Mouse (Mus musculus) intestine, embryonic 16.5 days (tissue): ENCODE measurements at regions not wholly inside any gene's neighbourhood (a gene's known extent, or its start where the extent isn't known, plus 50 kb on each side); places are given as distances from the start of the nearest gene placed in this dataset.

Source experiments
- ATAC-seq: fragments of 200-750 bp; cut with Nextera tagmentation; 2 replicates; pipeline ENCODE4 v1.8.0; 2017; ENCODE audit warnings: moderate TSS enrichment, moderate library complexity
- H3K27ac ChIP-seq: fragments of 300-500 bp; sonication (generic); 2 replicates; pipeline ENCODE4 v1.5.1; 2014; ENCODE audit warnings: mild to moderate bottlenecking, low read length
- H3K27me3 ChIP-seq: fragments of 300-500 bp; sonication (generic); replicated peaks from 2 replicates; pipeline ENCODE4 v1.6.1; 2014; ENCODE audit warnings: low read length, control low read depth, mixed read lengths; ENCODE audit not compliant: control insufficient read depth, insufficient read depth
- H3K36me3 ChIP-seq: fragments of 300-500 bp; sonication (generic); 2 replicates; pipeline ENCODE4 v1.6.1; 2014; ENCODE audit warnings: low read length, control low read depth; ENCODE audit not compliant: control insufficient read depth, insufficient read depth
- H3K4me1 ChIP-seq: fragments of 300-500 bp; sonication (generic); 2 replicates; pipeline ENCODE4 v1.6.1; 2014; ENCODE audit warnings: low read length, control low read depth, mixed read lengths; ENCODE audit not compliant: control insufficient read depth, insufficient read depth
- H3K4me2 ChIP-seq: fragments of 300-500 bp; sonication (generic); 2 replicates; pipeline ENCODE4 v1.6.1; 2014; ENCODE audit warnings: low read depth, low read length, control low read depth
- H3K4me3 ChIP-seq: fragments of 300-500 bp; sonication (generic); 2 replicates; pipeline ENCODE4 v1.5.1; 2014; ENCODE audit warnings: mild to moderate bottlenecking, low read length
- H3K9ac ChIP-seq: fragments of 300-500 bp; sonication (generic); 2 replicates; pipeline ENCODE4 v1.6.1; 2014; ENCODE audit warnings: low read depth, low read length
- H3K9me3 ChIP-seq: fragments of 300-500 bp; sonication (generic); 2 replicates; pipeline ENCODE4 v1.6.1; 2016; ENCODE audit warnings: low read length, control low read depth; ENCODE audit not compliant: control insufficient read depth
- WGBS: fragments of 180-500 bp; shearing (Covaris S2); extraction: QIAGEN DNeasy Blood & Tissue Kit; methylation state at CpG from one replicate; pipeline ENCODE4 v1.1.7; 2014; 5-methylcytosine and 5-hydroxymethylcytosine counted together

DNA sequence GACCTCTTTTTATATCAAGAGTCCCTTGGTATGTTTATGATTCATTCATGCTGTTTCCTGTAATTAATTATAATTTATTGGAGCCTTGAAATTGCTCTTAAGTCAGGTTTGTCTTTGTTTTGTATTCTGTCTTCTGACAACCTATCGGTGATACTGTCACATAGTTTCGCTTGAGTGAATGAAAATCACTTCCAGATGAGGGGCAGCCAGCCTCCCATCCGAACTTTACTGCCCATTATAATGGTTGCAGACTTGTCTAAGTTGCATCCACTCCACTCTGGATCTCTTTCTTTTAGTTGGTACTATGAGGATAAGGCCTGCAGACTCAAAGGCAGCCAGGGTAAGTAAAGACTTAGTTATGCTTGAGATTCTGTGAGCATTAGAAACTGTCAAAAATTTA lies 830.3 kb upstream of the Adgrl2 start:
- WGBS, result 84% methylated on average over 3 of the region's 3 CpGs
- H3K36me3 ChIP-seq, result no peaks in the 10 kb centered on the region
- H3K27ac ChIP-seq, result no peak overlapping the region
- ATAC-seq, result no peak
- H3K9me3 ChIP-seq, result no peaks in the 10 kb centered on the region
- H3K27me3 ChIP-seq, result no peaks in the 10 kb centered on the region
- no peak overlapping the region for H3K4me2 ChIP-seq
- no peak overlapping the region for H3K4me3 ChIP-seq
- no peaks in the 10 kb centered on the region for H3K4me1 ChIP-seq
- H3K9ac ChIP-seq, result no peak overlapping the region

DNA sequence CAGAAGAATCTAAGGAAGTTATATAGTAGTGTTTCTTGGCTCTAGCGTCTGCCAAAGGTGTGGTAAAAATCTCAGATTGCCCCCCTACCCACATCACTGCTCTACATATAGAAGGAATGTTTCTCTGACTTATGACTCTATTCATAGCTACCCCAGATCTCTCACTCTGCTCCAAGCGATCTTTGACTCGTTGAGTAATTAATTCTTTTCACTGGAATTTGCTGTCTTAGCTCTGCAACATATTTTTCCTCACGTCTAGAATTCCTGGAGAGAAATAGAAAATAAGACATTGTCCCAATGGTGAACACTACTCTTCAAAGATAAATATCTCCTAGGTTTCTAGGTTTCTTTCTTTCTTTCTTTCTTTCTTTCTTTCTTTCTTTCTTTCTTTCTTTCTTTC lies 829.5 kb upstream of the Adgrl2 start:
- WGBS, result 66% methylated on average over 4 of the region's 4 CpGs

GRCm38 (mm10) chr3:149819081-149819480 lies 828.7 kb upstream of the Adgrl2 start:
- Histone ChIP-seq H3K4me3 (no peak overlapping the region), H3K9ac (no peak overlapping the region), H3K9me3 (no peaks in the 10 kb centered on the region), H3K36me3 (no peaks in the 10 kb centered on the region), H3K4me1 (no peaks in the 10 kb centered on the region), H3K27ac (no peak overlapping the region), H3K27me3 (no peaks in the 10 kb centered on the region), H3K4me2 (no peak overlapping the region)
- ATAC-seq, result no peak
- WGBS, result 34% methylated on average over 2 of the region's 2 CpGs

More for the DNA sequence above, 829.5 kb upstream of the Adgrl2 start:
- Histone ChIP-seq H3K9me3 (no peaks in the 10 kb centered on the region), H3K4me1 (no peaks in the 10 kb centered on the region), H3K36me3 (no peaks in the 10 kb centered on the region), H3K27ac (no peak overlapping the region), H3K9ac (no peak overlapping the region), H3K27me3 (no peaks in the 10 kb centered on the region), H3K4me3 (no peak overlapping the region), H3K4me2 (no peak overlapping the region)
- no peak for ATAC-seq

GRCm38 (mm10) chr3:149811036-149811435 lies 820.7 kb upstream of the Adgrl2 start:
- no peak overlapping the region for H3K27ac ChIP-seq
- 52% methylated on average over 2 of the region's 2 CpGs for WGBS
- H3K4me1 ChIP-seq, result no peaks in the 10 kb centered on the region
- no peak overlapping the region for H3K4me2 ChIP-seq
- no peak for ATAC-seq
- H3K27me3 ChIP-seq, result no peaks in the 10 kb centered on the region
- no peak overlapping the region for H3K9ac ChIP-seq
- no peak overlapping the region for H3K4me3 ChIP-seq
- no peaks in the 10 kb centered on the region for H3K9me3 ChIP-seq
- no peaks in the 10 kb centered on the region for H3K36me3 ChIP-seq

- no peaks in the 10 kb centered on the region for H3K27me3 ChIP-seq
- H3K27ac ChIP-seq, result no peak overlapping the region
- H3K4me2 ChIP-seq, result no peak overlapping the region
- no peak for ATAC-seq
- no peak overlapping the region for H3K4me3 ChIP-seq
- 69% methylated on average over 6 of the region's 6 CpGs for WGBS
- H3K36me3 ChIP-seq, result no peaks in the 10 kb centered on the region
- H3K4me1 ChIP-seq, result no peaks in the 10 kb centered on the region
- H3K9ac ChIP-seq, result no peak overlapping the region
- no peaks in the 10 kb centered on the region for H3K9me3 ChIP-seq
These were observed 815.0 kb upstream of the Adgrl2 start for GRCm38 (mm10) chr3:149805345-149805744.

GRCm38 (mm10) chr3:149796123-149796522 lies 805.8 kb upstream of the Adgrl2 start:
- WGBS, result 61% methylated on average over 2 of the region's 2 CpGs
- Histone ChIP-seq H3K27ac (no peak overlapping the region), H3K4me1 (no peaks in the 10 kb centered on the region), H3K4me3 (no peak overlapping the region), H3K27me3 (no peaks in the 10 kb centered on the region), H3K9ac (no peak overlapping the region), H3K36me3 (no peaks in the 10 kb centered on the region), H3K4me2 (no peak overlapping the region), H3K9me3 (no peaks in the 10 kb centered on the region)
- ATAC-seq, result no peak

GRCm38 (mm10) chr3:149791593-149791992 lies 801.2 kb upstream of the Adgrl2 start:
- no peak for ATAC-seq
- no peak overlapping the region for H3K9ac ChIP-seq
- no peak overlapping the region for H3K4me3 ChIP-seq
- H3K27me3 ChIP-seq, result no peaks in the 10 kb centered on the region
- H3K36me3 ChIP-seq, result no peaks in the 10 kb centered on the region
- H3K9me3 ChIP-seq, result no peaks in the 10 kb centered on the region
- H3K27ac ChIP-seq, result no peak overlapping the region
- WGBS, result 75% methylated on average over 2 of the region's 2 CpGs
- H3K4me2 ChIP-seq, result no peak overlapping the region
- no peaks in the 10 kb centered on the region for H3K4me1 ChIP-seq

DNA sequence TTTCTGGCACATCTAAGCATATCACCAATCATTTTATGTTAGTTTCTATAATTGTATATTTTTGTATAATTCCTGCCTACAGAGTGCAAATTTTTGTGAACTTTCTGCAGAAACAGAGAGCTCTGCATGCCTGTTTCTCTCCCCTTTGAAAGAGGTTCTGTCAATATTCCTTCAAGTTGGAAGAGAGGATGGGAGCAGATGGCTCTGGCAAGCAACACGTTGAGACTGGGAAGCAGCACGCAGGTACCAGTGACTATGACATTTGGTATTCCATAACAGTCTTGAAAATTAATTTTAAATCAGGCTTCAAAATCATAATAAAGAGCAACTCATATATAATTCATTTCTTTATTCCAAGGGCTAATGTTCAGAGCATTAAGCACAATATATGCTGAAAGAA lies 795.7 kb upstream of the Adgrl2 start:
- H3K36me3 ChIP-seq, result no peaks in the 10 kb centered on the region
- H3K27ac ChIP-seq, result no peak overlapping the region
- H3K4me2 ChIP-seq, result no peak overlapping the region
- no peak for ATAC-seq
- no peaks in the 10 kb centered on the region for H3K9me3 ChIP-seq
- 76% methylated on average over 2 of the region's 2 CpGs for WGBS
- H3K27me3 ChIP-seq, result no peaks in the 10 kb centered on the region
- no peak overlapping the region for H3K9ac ChIP-seq
- no peak overlapping the region for H3K4me3 ChIP-seq
- no peaks in the 10 kb centered on the region for H3K4me1 ChIP-seq

DNA sequence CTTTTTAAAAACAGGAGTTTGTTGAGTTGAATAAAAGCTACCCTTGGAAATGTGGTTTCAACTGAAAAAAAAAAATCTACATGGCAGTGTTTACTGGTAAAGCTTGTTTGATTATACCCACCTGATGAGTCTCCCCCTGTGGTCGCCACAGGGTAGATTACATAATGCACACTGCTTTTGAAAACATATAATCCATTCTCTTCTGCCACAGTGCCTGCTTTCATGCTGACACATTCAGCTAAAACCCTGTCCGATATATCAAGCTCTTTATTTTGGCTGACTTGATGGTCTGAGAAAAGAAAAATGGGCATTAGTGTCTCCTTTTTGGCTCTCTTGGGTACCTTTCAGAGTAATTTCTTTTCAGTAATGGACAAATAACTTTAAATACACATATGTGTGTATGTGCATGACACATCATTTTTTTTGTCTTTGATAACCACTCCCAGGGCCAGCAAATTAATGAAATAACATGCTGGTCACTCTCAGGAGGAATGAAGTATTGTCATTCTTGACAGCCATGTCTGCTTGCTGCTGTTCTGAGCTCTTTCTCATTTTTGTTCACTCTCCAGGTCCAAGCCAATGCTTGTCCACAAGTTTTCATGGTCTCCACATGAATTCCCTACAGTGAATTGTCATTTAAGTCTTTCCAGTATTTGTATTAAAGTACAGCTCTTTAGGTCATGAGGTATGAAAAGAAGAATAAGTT lies 793.7 kb upstream of the Adgrl2 start:
- ATAC-seq, result no peak
- no peaks in the 10 kb centered on the region for H3K36me3 ChIP-seq
- H3K4me2 ChIP-seq, result no peak overlapping the region
- no peak overlapping the region for H3K9ac ChIP-seq
- 64% methylated on average over 2 of the region's 2 CpGs for WGBS
- no peaks in the 10 kb centered on the region for H3K27me3 ChIP-seq
- no peak overlapping the region for H3K27ac ChIP-seq
- no peaks in the 10 kb centered on the region for H3K9me3 ChIP-seq
- H3K4me1 ChIP-seq, result no peaks in the 10 kb centered on the region
- no peak overlapping the region for H3K4me3 ChIP-seq

- no peak for ATAC-seq
- Histone ChIP-seq H3K27ac (no peak overlapping the region), H3K9ac (no peak overlapping the region), H3K4me3 (no peak overlapping the region), H3K4me2 (no peak overlapping the region), H3K27me3 (no peaks in the 10 kb centered on the region), H3K36me3 (no peaks in the 10 kb centered on the region), H3K4me1 (no peaks in the 10 kb centered on the region), H3K9me3 (no peaks in the 10 kb centered on the region)
- WGBS, result 86% methylated on average over 2 of the region's 2 CpGs
These were observed 777.6 kb upstream of the Adgrl2 start for GRCm38 (mm10) chr3:149767847-149768421.
